Mouse (Mus musculus) midbrain, embryonic 12.5 days (tissue): ENCODE measurements around the gene Arhgef3. TPM values are rescaled to one million over a fixed set of nuclear protein-coding genes. Genes with fewer than 3 reads are reported as not detected.

Experiments
- ATAC-seq: fragments of 200-750 bp; cut with Nextera tagmentation; 2 replicates; pipeline ENCODE4 v1.8.0; 2017; ENCODE audit warnings: low read depth, moderate TSS enrichment, moderate library complexity; ENCODE audit not compliant: low FRiP score
- H3K27ac ChIP-seq: fragments of 300-500 bp; sonication (generic); replicated peaks from 2 replicates; pipeline ENCODE4 v1.5.1; 2016; ENCODE audit warnings: mild to moderate bottlenecking
- H3K27me3 ChIP-seq: fragments of 300-500 bp; sonication (generic); 2 replicates; pipeline ENCODE4 v1.6.1; 2016; ENCODE audit warnings: mild to moderate bottlenecking
- H3K36me3 ChIP-seq: fragments of 300-500 bp; sonication (generic); 2 replicates; pipeline ENCODE4 v1.6.1; 2016
- H3K4me1 ChIP-seq: fragments of 300-500 bp; sonication (generic); 2 replicates; pipeline ENCODE4 v1.6.1; 2016
- H3K4me2 ChIP-seq: fragments of 300-500 bp; sonication (generic); replicated peaks from 2 replicates; pipeline ENCODE4 v1.6.1; 2016; ENCODE audit warnings: mild to moderate bottlenecking, moderate library complexity
- H3K4me3 ChIP-seq: fragments of 300-500 bp; sonication (generic); 2 replicates; pipeline ENCODE4 v1.5.1; 2016; ENCODE audit warnings: mild to moderate bottlenecking
- H3K9ac ChIP-seq: fragments of 300-500 bp; sonication (generic); replicated peaks from 2 replicates; pipeline ENCODE4 v1.6.1; 2016; ENCODE audit warnings: mild to moderate bottlenecking, moderate library complexity
- H3K9me3 ChIP-seq: fragments of 300-500 bp; sonication (generic); 2 replicates; pipeline ENCODE4 v1.6.1; 2016; ENCODE audit warnings: mild to moderate bottlenecking
- WGBS: fragments of 180-500 bp; shearing (Covaris S2); methylation state at CpG from one replicate; pipeline ENCODE4 v1.1.7; 2016; 5-methylcytosine and 5-hydroxymethylcytosine counted together
- polyA plus RNA-seq: library from polyadenylated mRNA; unstranded; fragments of >200 nt; fragmentation: Nextera tagmentation; extraction: Ambion mirVana; gene quantifications from 2 replicates; pipeline ENCODE4 v1.2.1, GENCODE M21; 2016

Gene Arhgef3
- polyA plus RNA-seq, 1 experiment from 2014 or later: 2.2 TPM

- Histone ChIP-seq H3K27me3 (no peaks in the 10 kb centered on the region), H3K4me2 (no peak overlapping the region), H3K4me3 (no peak overlapping the region), H3K36me3 (no peaks in the 10 kb centered on the region), H3K9ac (no peak overlapping the region), H3K9me3 (no peaks in the 10 kb centered on the region), H3K4me1 (no peaks in the 10 kb centered on the region), H3K27ac (no peak overlapping the region)
- WGBS: 71% methylated on average over 7 of the region's 7 CpGs
- no peak for ATAC-seq
Measured at GRCm38 (mm10) chr14:27319386-27319785, 204.7 kb downstream of the Arhgef3 start.

- no peak for ATAC-seq
- Histone ChIP-seq H3K9ac (no peak overlapping the region), H3K27ac (no peak overlapping the region), H3K36me3 (no peaks in the 10 kb centered on the region), H3K4me2 (no peak overlapping the region), H3K4me1 (no peaks in the 10 kb centered on the region), H3K9me3 (no peaks in the 10 kb centered on the region), H3K27me3 (no peaks in the 10 kb centered on the region), H3K4me3 (no peak overlapping the region)
- 82% methylated on average over 4 of the region's 4 CpGs for WGBS
Measured at GRCm38 (mm10) chr14:27322041-27322440, 207.3 kb downstream of the Arhgef3 start.

GRCm38 (mm10) chr14:27324689-27325088 lies 210.0 kb downstream of the Arhgef3 start:
- Histone ChIP-seq H3K4me3 (no peak overlapping the region), H3K9me3 (no peaks in the 10 kb centered on the region), H3K27me3 (no peaks in the 10 kb centered on the region), H3K27ac (no peak overlapping the region), H3K4me1 (no peaks in the 10 kb centered on the region), H3K4me2 (no peak overlapping the region), H3K36me3 (no peaks in the 10 kb centered on the region), H3K9ac (no peak overlapping the region)
- 88% methylated on average over 7 of the region's 7 CpGs for WGBS
- no peak for ATAC-seq

- no peak overlapping the region for H3K4me3 ChIP-seq
- ATAC-seq: no peak
- no peak overlapping the region for H3K27ac ChIP-seq
- WGBS: 84% methylated on average over 6 of the region's 6 CpGs
- no peak overlapping the region for H3K4me2 ChIP-seq
- no peaks in the 10 kb centered on the region for H3K27me3 ChIP-seq
- H3K4me1 ChIP-seq: no peaks in the 10 kb centered on the region
- H3K9me3 ChIP-seq: no peaks in the 10 kb centered on the region
- H3K36me3 ChIP-seq: no peaks in the 10 kb centered on the region
- no peak overlapping the region for H3K9ac ChIP-seq
Measured at GRCm38 (mm10) chr14:27325537-27325936, 210.8 kb downstream of the Arhgef3 start.

GRCm38 (mm10) chr14:27327862-27328261 lies 213.2 kb downstream of the Arhgef3 start:
- Histone ChIP-seq H3K27me3 (peaks cover 7% of the 10 kb centered on the region; the same call in 1 of the 2 replicates), H3K4me2 (no peak overlapping the region), H3K27ac (no peak overlapping the region), H3K4me3 (no peak overlapping the region), H3K9ac (no peak overlapping the region), H3K9me3 (no peaks in the 10 kb centered on the region), H3K36me3 (no peaks in the 10 kb centered on the region), H3K4me1 (no peaks in the 10 kb centered on the region)
- no peak for ATAC-seq
- 76% methylated on average over 3 of the region's 3 CpGs for WGBS

GRCm38 (mm10) chr14:27328952-27329351 lies 214.3 kb downstream of the Arhgef3 start:
- H3K4me3 ChIP-seq: no peak overlapping the region
- peaks cover 13% of the 10 kb centered on the region for H3K27me3 ChIP-seq
- H3K36me3 ChIP-seq: no peaks in the 10 kb centered on the region
- no peaks in the 10 kb centered on the region for H3K4me1 ChIP-seq
- H3K9me3 ChIP-seq: no peaks in the 10 kb centered on the region
- no peak overlapping the region for H3K4me2 ChIP-seq
- WGBS: 91% methylated on average over 3 of the region's 3 CpGs
- H3K9ac ChIP-seq: no peak overlapping the region
- no peak for ATAC-seq
- no peak overlapping the region for H3K27ac ChIP-seq

- no peak for ATAC-seq
- Histone ChIP-seq H3K4me2 (no peak overlapping the region), H3K36me3 (no peaks in the 10 kb centered on the region), H3K27me3 (peaks cover 35% of the 10 kb centered on the region), H3K4me1 (peaks cover 13% of the 10 kb centered on the region), H3K9ac (no peak overlapping the region), H3K4me3 (no peak overlapping the region), H3K27ac (no peak overlapping the region), H3K9me3 (no peaks in the 10 kb centered on the region)
- WGBS: 76% methylated on average over 10 of the region's 10 CpGs
Measured at GRCm38 (mm10) chr14:27331490-27332035, 216.9 kb downstream of the Arhgef3 start.

- ATAC-seq: no peak
- no peaks in the 10 kb centered on the region for H3K9me3 ChIP-seq
- 44% methylated on average over 4 of the region's 4 CpGs for WGBS
Measured at GRCm38 (mm10) chr14:27332359-27332987, 217.8 kb downstream of the Arhgef3 start.

GRCm38 (mm10) chr14:27335331-27336207 lies 220.9 kb downstream of the Arhgef3 start:
- H3K4me3 ChIP-seq: peak overlapping the region; percentile 55
- H3K9me3 ChIP-seq: no peaks in the 10 kb centered on the region
- no peaks in the 10 kb centered on the region for H3K36me3 ChIP-seq
- peak overlapping the region; percentile 47; the same call in 1 of the 2 replicates for H3K9ac ChIP-seq
- peak; percentile 87 for ATAC-seq
- no peak overlapping the region for H3K27ac ChIP-seq
- H3K27me3 ChIP-seq: peaks cover 45% of the 10 kb centered on the region
- H3K4me1 ChIP-seq: peaks cover 14% of the 10 kb centered on the region
- H3K4me2 ChIP-seq: peak overlapping the region; percentile 96
- WGBS: 3% methylated on average over 37 of the region's 37 CpGs

More at GRCm38 (mm10) chr14:27332359-27332987, 217.8 kb downstream of the Arhgef3 start:
- Histone ChIP-seq H3K4me3 (no peak overlapping the region), H3K27me3 (peaks cover 44% of the 10 kb centered on the region), H3K36me3 (no peaks in the 10 kb centered on the region), H3K4me2 (no peak overlapping the region), H3K4me1 (peaks cover 14% of the 10 kb centered on the region), H3K9ac (no peak overlapping the region), H3K27ac (no peak overlapping the region)

- peak overlapping the region; percentile 55 for H3K4me3 ChIP-seq
- H3K27me3 ChIP-seq: peaks cover 45% of the 10 kb centered on the region
- peak overlapping the region; percentile 96 for H3K4me2 ChIP-seq
- H3K9me3 ChIP-seq: no peaks in the 10 kb centered on the region
- peak overlapping the region; percentile 47; the same call in 1 of the 2 replicates for H3K9ac ChIP-seq
- peak; percentile 38; the same call in 1 of the 2 replicates for ATAC-seq
- peaks cover 14% of the 10 kb centered on the region for H3K4me1 ChIP-seq
- WGBS: 5% methylated on average over 34 of the region's 34 CpGs
- no peak overlapping the region for H3K27ac ChIP-seq
- no peaks in the 10 kb centered on the region for H3K36me3 ChIP-seq
Measured at GRCm38 (mm10) chr14:27336208-27337114, 221.8 kb downstream of the Arhgef3 start.

- Histone ChIP-seq H3K9ac (no peak overlapping the region), H3K27ac (no peak overlapping the region), H3K4me2 (no peak overlapping the region), H3K9me3 (no peaks in the 10 kb centered on the region), H3K27me3 (peaks cover 45% of the 10 kb centered on the region), H3K4me1 (peaks cover 14% of the 10 kb centered on the region), H3K36me3 (no peaks in the 10 kb centered on the region), H3K4me3 (no peak overlapping the region)
- ATAC-seq: no peak
- WGBS: 69% methylated on average over 6 of the region's 6 CpGs
Measured at GRCm38 (mm10) chr14:27337156-27337555, 222.5 kb downstream of the Arhgef3 start.
